Mouse (Mus musculus): ENCODE data around the gene Grid1. TPM values are rescaled to one million over a fixed set of nuclear protein-coding genes. Genes with fewer than 3 reads are reported as not detected.

Grid1 gene
- polyA plus RNA-seq, 1 experiment from 2014 or later: 1.1 TPM

GRCm38 (mm10) chr14:35393591-35393990 lies 573.7 kb downstream of the Grid1 start:
- ATAC-seq (peak; percentile 40; the same call in 1 of the 2 replicates), DNase-seq (ENCODE audit: low spot score) (peak; percentile 50)
- H3K36me3 ChIP-seq (ENCODE audit: control insufficient read depth, insufficient read depth, low read length): no peaks in the 10 kb centered on the region

GRCm38 (mm10) chr14:35404249-35404908 lies 584.5 kb downstream of the Grid1 start:
- H3K4me2 ChIP-seq (ENCODE audit: low read length): no peak overlapping the region
- DNase-seq (ENCODE audit: low spot score) (no peak), ATAC-seq (no peak)
- no peak overlapping the region for H3K9ac ChIP-seq (ENCODE audit: low read length)
- 74% methylated on average over 3 of the region's 3 CpGs for WGBS
- H3K4me1 ChIP-seq (ENCODE audit: control insufficient read depth, insufficient read depth, low read length): no peaks in the 10 kb centered on the region
- H3K4me3 ChIP-seq (ENCODE audit: low read depth, low read length): no peak overlapping the region
- no peaks in the 10 kb centered on the region for H3K27me3 ChIP-seq (replicated peaks; ENCODE audit: control insufficient read depth, insufficient read depth, low read length)
- no peaks in the 10 kb centered on the region for H3K36me3 ChIP-seq (ENCODE audit: control insufficient read depth, insufficient read depth, low read length)
- H3K27ac ChIP-seq (ENCODE audit: low read depth, low read length): no peak overlapping the region
- H3K9me3 ChIP-seq (replicated peaks; ENCODE audit: control insufficient read depth, low read length): no peaks in the 10 kb centered on the region

More at GRCm38 (mm10) chr14:35393591-35393990, 573.7 kb downstream of the Grid1 start:
- no peak overlapping the region for H3K4me3 ChIP-seq (ENCODE audit: low read depth, low read length)
- H3K4me1 ChIP-seq (ENCODE audit: control insufficient read depth, insufficient read depth, low read length): no peaks in the 10 kb centered on the region
- WGBS: 82% methylated on average over 4 of the region's 4 CpGs
- no peak overlapping the region for H3K4me2 ChIP-seq (ENCODE audit: low read length)
- no peak overlapping the region for H3K27ac ChIP-seq (ENCODE audit: low read depth, low read length)
- H3K9ac ChIP-seq (ENCODE audit: low read length): no peak overlapping the region
- H3K27me3 ChIP-seq (replicated peaks; ENCODE audit: control insufficient read depth, insufficient read depth, low read length): no peaks in the 10 kb centered on the region
- H3K9me3 ChIP-seq (replicated peaks; ENCODE audit: control insufficient read depth, low read length): no peaks in the 10 kb centered on the region

- H3K4me1 ChIP-seq (ENCODE audit: control insufficient read depth, insufficient read depth, low read length): no peaks in the 10 kb centered on the region
- no peak overlapping the region for H3K27ac ChIP-seq (ENCODE audit: low read depth, low read length)
- ATAC-seq: peak; percentile 40; the same call in 1 of the 2 replicates
- no peak overlapping the region for H3K4me3 ChIP-seq (ENCODE audit: low read depth, low read length)
- no peaks in the 10 kb centered on the region for H3K36me3 ChIP-seq (ENCODE audit: control insufficient read depth, insufficient read depth, low read length)
- no peaks in the 10 kb centered on the region for H3K27me3 ChIP-seq (replicated peaks; ENCODE audit: control insufficient read depth, insufficient read depth, low read length)
- 52% methylated on average over 2 of the region's 2 CpGs for WGBS
- H3K9me3 ChIP-seq (replicated peaks; ENCODE audit: control insufficient read depth, low read length): no peaks in the 10 kb centered on the region
- H3K9ac ChIP-seq (ENCODE audit: low read length): no peak overlapping the region
- peak; percentile 66 for DNase-seq (ENCODE audit: low spot score)
- no peak overlapping the region for H3K4me2 ChIP-seq (ENCODE audit: low read length)
Measured at GRCm38 (mm10) chr14:35430259-35430658, 610.4 kb downstream of the Grid1 start.

GRCm38 (mm10) chr14:35453702-35454101 lies 633.8 kb downstream of the Grid1 start:
- ATAC-seq: no peak
- Histone ChIP-seq H3K9ac (ENCODE audit: low read length) (no peak overlapping the region), H3K27me3 (replicated peaks; ENCODE audit: control insufficient read depth, insufficient read depth, low read length) (no peaks in the 10 kb centered on the region), H3K4me2 (ENCODE audit: low read length) (no peak overlapping the region), H3K4me3 (ENCODE audit: low read depth, low read length) (no peak overlapping the region), H3K4me1 (ENCODE audit: control insufficient read depth, insufficient read depth, low read length) (no peaks in the 10 kb centered on the region), H3K36me3 (ENCODE audit: control insufficient read depth, insufficient read depth, low read length) (no peaks in the 10 kb centered on the region), H3K9me3 (replicated peaks; ENCODE audit: control insufficient read depth, low read length) (no peaks in the 10 kb centered on the region), H3K27ac (ENCODE audit: low read depth, low read length) (no peak overlapping the region)
- no peak for DNase-seq (ENCODE audit: low spot score)
- WGBS: 77% methylated on average over 7 of the region's 7 CpGs

GRCm38 (mm10) chr14:35468254-35468653 lies 648.3 kb downstream of the Grid1 start:
- DNase-seq (ENCODE audit: low spot score): no peak
- ATAC-seq: no peak
- Histone ChIP-seq H3K36me3 (ENCODE audit: control insufficient read depth, insufficient read depth, low read length) (no peaks in the 10 kb centered on the region), H3K4me3 (ENCODE audit: low read depth, low read length) (no peak overlapping the region), H3K4me1 (ENCODE audit: control insufficient read depth, insufficient read depth, low read length) (no peaks in the 10 kb centered on the region), H3K27ac (ENCODE audit: low read depth, low read length) (no peak overlapping the region), H3K9me3 (replicated peaks; ENCODE audit: control insufficient read depth, low read length) (no peaks in the 10 kb centered on the region), H3K4me2 (ENCODE audit: low read length) (no peak overlapping the region), H3K9ac (ENCODE audit: low read length) (no peak overlapping the region), H3K27me3 (replicated peaks; ENCODE audit: control insufficient read depth, insufficient read depth, low read length) (no peaks in the 10 kb centered on the region)
- 72% methylated on average over 6 of the region's 6 CpGs for WGBS

GRCm38 (mm10) chr14:35486017-35486416 lies 666.1 kb downstream of the Grid1 start:
- H3K9ac ChIP-seq (ENCODE audit: low read length): no peak overlapping the region
- H3K4me3 ChIP-seq (ENCODE audit: low read depth, low read length): no peak overlapping the region
- H3K36me3 ChIP-seq (ENCODE audit: control insufficient read depth, insufficient read depth, low read length): no peaks in the 10 kb centered on the region
- no peak overlapping the region for H3K4me2 ChIP-seq (ENCODE audit: low read length)
- H3K9me3 ChIP-seq (replicated peaks; ENCODE audit: control insufficient read depth, low read length): no peaks in the 10 kb centered on the region
- WGBS: 79% methylated on average over 2 of the region's 2 CpGs
- no peaks in the 10 kb centered on the region for H3K4me1 ChIP-seq (ENCODE audit: control insufficient read depth, insufficient read depth, low read length)
- DNase-seq (ENCODE audit: low spot score): no peak
- ATAC-seq: no peak
- no peak overlapping the region for H3K27ac ChIP-seq (ENCODE audit: low read depth, low read length)
- H3K27me3 ChIP-seq (replicated peaks; ENCODE audit: control insufficient read depth, insufficient read depth, low read length): no peaks in the 10 kb centered on the region

GRCm38 (mm10) chr14:35502324-35502723 lies 682.4 kb downstream of the Grid1 start:
- 64% methylated on average over 5 of the region's 5 CpGs for WGBS
- Histone ChIP-seq H3K9ac (ENCODE audit: low read length) (no peak overlapping the region), H3K4me2 (ENCODE audit: low read length) (no peak overlapping the region), H3K4me3 (ENCODE audit: low read depth, low read length) (no peak overlapping the region), H3K4me1 (ENCODE audit: control insufficient read depth, insufficient read depth, low read length) (no peaks in the 10 kb centered on the region), H3K27ac (ENCODE audit: low read depth, low read length) (no peak overlapping the region), H3K27me3 (replicated peaks; ENCODE audit: control insufficient read depth, insufficient read depth, low read length) (no peaks in the 10 kb centered on the region), H3K9me3 (replicated peaks; ENCODE audit: control insufficient read depth, low read length) (no peaks in the 10 kb centered on the region), H3K36me3 (ENCODE audit: control insufficient read depth, insufficient read depth, low read length) (no peaks in the 10 kb centered on the region)
- DNase-seq (ENCODE audit: low spot score) (no peak), ATAC-seq (no peak)

- Histone ChIP-seq H3K27ac (ENCODE audit: low read depth, low read length) (no peak overlapping the region), H3K9ac (ENCODE audit: low read length) (no peak overlapping the region), H3K9me3 (replicated peaks; ENCODE audit: control insufficient read depth, low read length) (no peaks in the 10 kb centered on the region), H3K4me2 (ENCODE audit: low read length) (no peak overlapping the region), H3K36me3 (ENCODE audit: control insufficient read depth, insufficient read depth, low read length) (no peaks in the 10 kb centered on the region), H3K4me1 (ENCODE audit: control insufficient read depth, insufficient read depth, low read length) (no peaks in the 10 kb centered on the region), H3K4me3 (ENCODE audit: low read depth, low read length) (no peak overlapping the region), H3K27me3 (replicated peaks; ENCODE audit: control insufficient read depth, insufficient read depth, low read length) (no peaks in the 10 kb centered on the region)
- ATAC-seq (no peak), DNase-seq (ENCODE audit: low spot score) (no peak)
Measured at GRCm38 (mm10) chr14:35519402-35519801, 699.5 kb downstream of the Grid1 start.

- Histone ChIP-seq H3K9ac (ENCODE audit: low read length) (no peak overlapping the region), H3K36me3 (ENCODE audit: control insufficient read depth, insufficient read depth, low read length) (no peaks in the 10 kb centered on the region), H3K27ac (ENCODE audit: low read depth, low read length) (no peak overlapping the region), H3K9me3 (replicated peaks; ENCODE audit: control insufficient read depth, low read length) (no peaks in the 10 kb centered on the region), H3K4me3 (ENCODE audit: low read depth, low read length) (no peak overlapping the region), H3K4me2 (ENCODE audit: low read length) (no peak overlapping the region), H3K4me1 (ENCODE audit: control insufficient read depth, insufficient read depth, low read length) (no peaks in the 10 kb centered on the region), H3K27me3 (replicated peaks; ENCODE audit: control insufficient read depth, insufficient read depth, low read length) (no peaks in the 10 kb centered on the region)
- DNase-seq (ENCODE audit: low spot score) (no peak), ATAC-seq (no peak)
- 79% methylated on average over 3 of the region's 3 CpGs for WGBS
Measured at GRCm38 (mm10) chr14:35538835-35539234, 718.9 kb downstream of the Grid1 start.

All from forebrain, embryonic 14.5 days (tissue).